Mouse (Mus musculus): ENCODE measurements around the gene Crybb1.

GRCm38 (mm10) chr5:112265110-112265509 is 9.5 kb downstream of the Crybb1 start:
- no peak for TF ChIP-seq EP300 (IDR thresholded peaks at IDR 0.05; ENCODE audit: insufficient read depth, low read depth, low read length)
- TF ChIP-seq CTCF (IDR thresholded peaks at IDR 0.05; ENCODE audit: low read depth, low read length), result no peak
